Mouse (Mus musculus): ENCODE results near the gene Lypd4. TPM values are rescaled to one million over a fixed set of nuclear protein-coding genes. Genes with fewer than 3 reads are reported as not detected.

Lypd4 gene
- polyA plus RNA-seq, 1 experiment from 2014 or later: 0.26 TPM

Other genes starting within 250 kb of the Lypd4 start
- 0.36 and 0.45 TPM in 2 replicates for gene Lypd3, start 233.4 kb downstream of the Lypd4 start, polyA plus RNA-seq (2015; fragmentation: Nextera tagmentation; extraction: Ambion mirVana)
- gene Tex101, start 193.3 kb downstream of the Lypd4 start, polyA plus RNA-seq (2015; fragmentation: Nextera tagmentation; extraction: Ambion mirVana): not detected in 2 replicates
- gene BC049730, start 160.7 kb downstream of the Lypd4 start, polyA plus RNA-seq (2015; fragmentation: Nextera tagmentation; extraction: Ambion mirVana): not detected in 2 replicates
- not detected in 2 replicates for gene Gm4763, start 143.0 kb downstream of the Lypd4 start, polyA plus RNA-seq (2015; fragmentation: Nextera tagmentation; extraction: Ambion mirVana)
- 0.46 and 0.62 TPM in 2 replicates for gene Cd177, start 109.6 kb downstream of the Lypd4 start, polyA plus RNA-seq (2015; fragmentation: Nextera tagmentation; extraction: Ambion mirVana)
- 0.24 and 0.25 TPM in 2 replicates for gene Ceacam10, start 92.7 kb downstream of the Lypd4 start, polyA plus RNA-seq (2015; fragmentation: Nextera tagmentation; extraction: Ambion mirVana)
- 27.8 and 28.6 TPM in 2 replicates for gene Gm9844, start 7.7 kb downstream of the Lypd4 start, polyA plus RNA-seq (2015; fragmentation: Nextera tagmentation; extraction: Ambion mirVana)
- 0.25 TPM in 1 of 2 replicates, not detected in the other for gene Dmrtc2, start 116 bp upstream of the Lypd4 start, polyA plus RNA-seq (2015; fragmentation: Nextera tagmentation; extraction: Ambion mirVana)
- gene Rps19, start 14.4 kb upstream of the Lypd4 start, polyA plus RNA-seq (2015; fragmentation: Nextera tagmentation; extraction: Ambion mirVana): 968 and 1,058 TPM in 2 replicates
- 0.29 and 0.47 TPM in 2 replicates for gene Cd79a, start 27.4 kb upstream of the Lypd4 start, polyA plus RNA-seq (2015; fragmentation: Nextera tagmentation; extraction: Ambion mirVana)
- gene Arhgef1, start 33.0 kb upstream of the Lypd4 start, polyA plus RNA-seq (2015; fragmentation: Nextera tagmentation; extraction: Ambion mirVana): 52.2 and 53.0 TPM in 2 replicates
- 3.8 and 4.5 TPM in 2 replicates for gene Gm4881, start 74.6 kb upstream of the Lypd4 start, polyA plus RNA-seq (2015; fragmentation: Nextera tagmentation; extraction: Ambion mirVana)
- gene Rabac1, start 102.8 kb upstream of the Lypd4 start, polyA plus RNA-seq (2015; fragmentation: Nextera tagmentation; extraction: Ambion mirVana): 288 and 310 TPM in 2 replicates
- gene Atp1a3, start 136.0 kb upstream of the Lypd4 start, polyA plus RNA-seq (2015; fragmentation: Nextera tagmentation; extraction: Ambion mirVana): 447 and 557 TPM in 2 replicates
- 14.2 and 15.5 TPM in 2 replicates for gene Grik5, start 202.4 kb upstream of the Lypd4 start, polyA plus RNA-seq (2015; fragmentation: Nextera tagmentation; extraction: Ambion mirVana)
- 33.7 and 34.2 TPM in 2 replicates for gene Zfp574, start 202.6 kb upstream of the Lypd4 start, polyA plus RNA-seq (2015; fragmentation: Nextera tagmentation; extraction: Ambion mirVana)